Mouse (Mus musculus) skeletal muscle tissue, adult 2 months (tissue): Measurements from ENCODE around the gene Rfx7.
A peak's percentile ranks its signal among the peaks of the same experiment; 100 is the strongest.
"Not testable (repeated sequence)": the region's sequence is repeated elsewhere in the genome, so short reads cannot be mapped to it uniquely, and the experiment has no call there.

Experiments
- DNase-seq: peaks from one replicate; pipeline ENCODE4 v3.0.0-alpha.2; 2012; ENCODE audit warnings: low read depth, low spot score

Gene Rfx7

DNA sequence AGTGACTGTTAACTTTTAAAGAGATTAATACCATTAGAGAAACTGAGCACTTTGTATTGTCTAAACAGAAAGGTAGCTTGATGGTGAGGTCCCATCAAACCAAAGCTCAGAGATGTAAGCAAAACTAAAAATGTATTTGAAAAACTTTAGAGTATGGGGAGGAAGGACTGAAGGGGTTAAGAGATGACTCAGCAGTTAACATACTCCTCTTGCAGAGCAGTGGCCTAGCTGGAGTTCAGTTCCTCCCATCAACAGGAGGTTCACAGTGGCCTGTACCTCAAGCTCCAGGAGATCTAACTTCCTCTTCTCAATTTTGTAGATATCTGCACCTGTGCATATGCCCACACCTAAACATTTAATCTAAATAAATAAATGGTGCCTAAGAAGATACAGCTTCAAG is 11.6 kb downstream of the Rfx7 start:
- DNase-seq = no peak

DNA sequence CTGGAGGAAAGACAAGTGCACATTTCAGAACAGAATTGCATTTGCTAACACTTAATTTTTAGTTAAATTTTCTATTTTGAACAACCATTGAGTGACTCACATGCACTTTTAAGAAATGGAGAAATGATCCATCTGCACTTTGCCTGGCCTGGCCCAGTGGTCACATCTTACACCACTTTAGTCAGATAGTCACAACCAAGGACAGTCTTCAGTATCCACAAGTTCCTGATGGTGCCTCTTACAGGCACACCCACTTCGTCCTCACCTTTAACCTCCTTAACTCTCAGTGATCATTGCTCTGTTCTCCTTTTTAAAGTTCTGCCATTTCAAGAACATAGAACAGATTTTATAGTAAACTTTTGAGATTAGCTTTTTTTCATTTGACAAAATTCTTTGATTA is 26.7 kb downstream of the Rfx7 start:
- DNase-seq = no peak

GRCm38 (mm10) chr9:72560316-72560715 is 28.3 kb downstream of the Rfx7 start:
- DNase-seq = no peak

GRCm38 (mm10) chr9:72563277-72563676 is 31.2 kb downstream of the Rfx7 start:
- no peak for DNase-seq

- no peak for DNase-seq
Measured at GRCm38 (mm10) chr9:72567116-72567515, 35.1 kb downstream of the Rfx7 start.

GRCm38 (mm10) chr9:72580216-72580615 is 48.2 kb downstream of the Rfx7 start:
- DNase-seq = no peak

DNA sequence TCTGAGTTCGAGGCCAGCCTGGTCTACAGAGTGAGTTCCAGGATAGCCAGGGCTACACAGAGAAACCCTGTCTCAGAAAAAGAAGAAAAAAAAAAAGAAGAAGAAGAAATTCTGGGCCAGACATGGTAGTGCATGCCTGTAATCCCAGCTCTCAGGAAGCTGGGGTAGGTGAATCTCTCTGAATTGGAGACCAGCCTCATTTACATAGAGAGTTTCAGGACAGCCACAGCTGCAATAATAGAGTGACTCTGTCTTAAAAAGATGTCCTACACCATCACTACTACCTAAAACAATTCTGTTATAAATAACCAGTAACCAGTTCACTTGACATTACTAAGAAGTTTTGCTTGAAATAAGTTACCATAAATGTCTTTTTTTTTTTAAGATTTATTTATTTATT is 58.8 kb downstream of the Rfx7 start:
- no peak for DNase-seq

GRCm38 (mm10) chr9:72592016-72592415 is 60.0 kb downstream of the Rfx7 start:
- no peak for DNase-seq

- not testable (repeated sequence) for DNase-seq
Measured at GRCm38 (mm10) chr9:72594656-72595055, 62.6 kb downstream of the Rfx7 start.

- DNase-seq = no peak
Measured at GRCm38 (mm10) chr9:72600142-72600541, 68.1 kb downstream of the Rfx7 start.

GRCm38 (mm10) chr9:72609771-72610170 is 77.7 kb downstream of the Rfx7 start:
- peak; percentile 72 for DNase-seq

DNA sequence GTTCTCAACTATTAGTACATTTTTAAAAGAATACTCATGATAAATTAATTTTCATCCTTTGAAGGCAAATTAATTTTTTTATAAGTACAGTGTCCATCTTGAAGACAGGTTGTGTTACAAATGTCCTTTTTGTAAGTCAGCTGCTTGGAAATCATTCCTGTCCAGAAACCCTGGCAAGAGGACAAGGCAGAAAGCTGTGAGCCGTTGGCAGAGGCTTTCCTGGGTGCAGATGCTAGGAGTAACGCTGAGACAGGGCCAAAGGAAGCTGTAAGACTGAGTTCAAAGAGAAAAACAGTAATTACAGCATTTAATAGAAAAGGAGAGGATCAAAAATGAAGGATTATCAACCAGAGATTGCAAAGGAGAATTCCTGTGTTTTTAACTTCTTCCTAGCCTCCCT is 81.8 kb downstream of the Rfx7 start:
- peak; percentile 82 for DNase-seq

DNA sequence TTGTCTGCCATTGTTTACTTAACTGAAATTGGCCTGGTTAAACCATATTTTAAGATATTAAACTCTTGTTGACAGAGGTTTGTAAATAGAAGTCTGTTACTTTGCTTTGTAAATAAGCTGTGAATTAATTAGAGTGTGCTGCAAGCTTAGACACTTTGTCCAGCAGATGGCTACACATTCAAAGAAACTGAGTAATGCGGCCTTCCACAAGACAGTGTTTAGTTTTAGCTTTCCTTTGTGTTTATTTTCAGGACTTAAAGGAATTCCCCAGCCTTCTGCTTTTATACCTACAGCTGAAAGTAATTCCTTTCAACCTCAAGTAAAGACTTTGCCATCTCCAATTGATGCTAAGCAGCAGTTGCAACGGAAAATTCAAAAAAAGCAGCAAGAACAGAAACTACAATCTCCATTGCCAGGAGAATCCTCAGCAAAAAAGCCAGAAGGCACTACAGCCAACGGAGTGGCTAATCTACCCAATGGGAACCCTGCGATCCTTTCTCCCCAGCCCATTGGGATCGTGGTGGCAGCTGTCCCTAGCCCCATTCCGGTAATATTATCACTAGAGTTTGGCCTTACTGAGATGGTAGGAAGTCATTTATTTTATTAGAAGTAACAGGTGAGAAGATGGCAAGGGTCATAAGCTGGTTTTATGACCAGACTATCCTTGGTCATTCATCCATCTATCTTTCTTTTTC is 82.9 kb downstream of the Rfx7 start:
- no peak for DNase-seq

DNA sequence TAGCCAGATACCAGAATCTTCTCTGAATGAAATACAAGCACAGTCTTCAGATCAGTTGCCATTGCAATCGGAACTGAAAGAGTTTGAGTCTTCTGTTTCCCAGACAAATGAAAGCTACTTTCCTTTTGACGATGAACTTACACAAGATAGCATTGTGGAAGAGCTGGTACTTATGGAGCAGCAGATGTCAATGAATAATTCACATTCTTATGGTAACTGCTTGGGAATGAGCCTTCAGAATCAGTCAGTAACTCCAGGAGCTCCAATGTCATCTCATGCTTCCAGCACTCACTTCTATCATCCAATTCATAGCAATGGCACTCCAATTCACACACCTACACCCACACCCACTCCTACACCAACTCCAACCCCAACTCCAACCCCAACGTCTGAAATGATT is 86.0 kb downstream of the Rfx7 start:
- DNase-seq = no peak

- no peak for DNase-seq
Measured at GRCm38 (mm10) chr9:72623605-72624004, 91.6 kb downstream of the Rfx7 start.

- DNase-seq = no peak
Measured at GRCm38 (mm10) chr9:72627598-72627997, 95.6 kb downstream of the Rfx7 start.

- DNase-seq = peak; percentile 70
Measured at GRCm38 (mm10) chr9:72628591-72628990, 96.6 kb downstream of the Rfx7 start.

DNA sequence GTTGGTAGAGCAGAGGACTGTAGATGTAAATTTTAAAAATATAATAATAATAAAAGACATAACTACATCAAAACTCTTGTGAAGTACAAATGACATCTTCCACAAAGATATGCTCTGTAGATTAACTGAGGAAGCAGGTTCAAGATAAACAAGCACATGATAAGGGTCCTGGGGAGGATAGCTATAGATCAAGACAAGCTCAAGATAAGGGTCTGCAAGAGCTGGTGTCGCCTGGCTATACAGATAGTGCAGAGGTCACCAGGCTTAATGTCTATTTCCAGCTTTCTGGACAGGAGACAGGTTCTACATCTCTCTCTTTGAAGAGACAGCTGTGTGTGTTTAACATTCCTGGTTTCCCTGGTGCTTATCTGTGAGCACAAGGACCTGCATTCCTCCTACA is 100.2 kb downstream of the Rfx7 start:
- no peak for DNase-seq

DNA sequence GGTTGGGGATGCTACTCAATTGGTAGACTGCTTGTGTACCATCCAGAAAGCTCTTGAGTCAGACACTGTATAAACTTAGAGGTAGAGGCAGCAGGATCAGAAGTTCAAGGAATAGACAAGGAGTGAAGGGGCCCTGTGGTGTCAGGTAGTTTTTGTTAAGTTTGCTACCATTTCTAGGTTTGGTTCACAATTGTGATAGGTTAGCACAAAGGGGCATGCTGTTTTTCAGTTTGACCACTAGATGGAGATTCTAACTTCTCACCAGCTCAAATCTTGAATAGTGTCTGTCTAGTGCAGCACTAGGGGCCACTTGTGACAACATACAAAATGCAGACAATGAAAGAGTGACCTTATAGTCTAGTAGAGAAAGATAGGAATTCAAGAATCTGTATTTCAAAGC is 103.1 kb downstream of the Rfx7 start:
- no peak for DNase-seq

DNA sequence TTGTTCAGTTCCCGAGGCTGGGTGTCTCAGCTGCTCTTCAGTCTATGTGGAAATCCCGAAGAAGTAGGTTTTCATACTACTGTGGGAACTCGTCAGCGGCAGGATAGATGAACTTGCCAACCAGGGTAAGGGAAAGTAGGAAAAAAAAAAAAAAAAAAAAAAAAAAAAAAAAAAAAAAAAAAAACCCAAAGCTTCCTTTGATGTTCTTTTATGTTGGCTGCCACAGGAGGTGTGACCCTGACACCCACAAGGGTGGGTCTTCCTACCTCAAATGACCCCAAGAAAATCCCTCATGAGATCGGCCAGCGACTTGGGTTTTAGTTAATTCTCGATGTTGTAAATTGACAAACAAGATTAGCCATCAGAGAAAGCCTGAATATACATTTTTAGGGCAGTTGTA is 104.5 kb downstream of the Rfx7 start:
- no peak for DNase-seq

DNA sequence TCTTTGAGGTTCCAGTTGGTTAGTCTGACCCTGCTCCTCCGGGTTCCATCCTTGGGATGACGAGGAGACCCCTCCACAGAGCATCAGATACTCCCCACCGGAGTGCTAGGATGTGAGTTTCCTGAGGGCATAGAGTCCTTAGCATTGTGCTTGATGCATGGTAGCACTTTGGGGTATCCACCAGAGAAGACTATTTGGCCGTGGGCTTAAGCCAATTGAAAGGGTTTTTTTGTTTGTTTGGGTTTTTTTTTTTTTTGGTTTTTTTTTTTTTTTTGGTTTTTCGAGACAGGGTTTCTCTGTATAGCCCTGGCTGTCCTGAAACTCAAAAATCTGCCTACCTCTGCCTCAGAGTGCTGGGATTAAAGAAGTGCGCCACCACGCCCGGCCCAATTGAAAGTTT is 105.2 kb downstream of the Rfx7 start:
- no peak for DNase-seq

GRCm38 (mm10) chr9:72638951-72639842 is 107.2 kb downstream of the Rfx7 start:
- DNase-seq = peak; percentile 62
